ENCODE assay signal across 11 mouse cellular contexts in the genomic region with DNA sequence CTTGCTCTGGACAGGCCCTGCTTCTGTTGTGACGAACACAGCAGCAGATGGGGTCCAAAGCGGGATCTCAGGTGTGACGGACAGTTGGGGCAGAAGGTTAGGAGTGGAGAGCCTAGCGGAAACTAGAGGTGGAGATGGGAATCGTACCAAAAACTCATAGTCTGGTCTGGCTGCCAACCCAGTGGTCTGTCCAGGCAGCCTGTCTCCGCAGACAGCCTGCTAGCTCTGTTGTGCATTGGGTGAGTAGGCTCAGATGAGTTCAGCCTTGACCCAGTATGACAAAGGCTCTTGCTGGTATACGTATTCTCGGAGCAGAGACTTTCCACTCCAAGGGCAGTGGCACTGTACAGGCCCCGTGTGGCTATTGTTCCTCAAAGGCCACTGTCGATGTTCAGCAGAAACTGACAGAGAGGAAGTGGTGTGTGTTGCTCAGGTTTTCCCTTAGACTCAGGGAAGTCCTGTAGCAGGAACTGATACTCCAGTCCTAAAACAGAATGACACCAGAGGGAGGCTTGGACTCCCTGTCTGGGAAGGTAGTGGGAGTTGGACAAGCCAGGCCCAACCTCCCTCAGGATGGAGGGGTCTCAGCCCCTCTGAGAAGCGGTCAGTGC. TPM values are rescaled to one million over a fixed set of nuclear protein-coding genes. Genes with fewer than 3 reads are reported as not detected.
DNase-seq lines count a peak whose midpoint lies in the region; ATAC-seq and TF ChIP-seq lines count a peak whose summit lies in the region.
"Had no signal": no experiment of that assay in that cellular context is flagged by ENCODE, and none has a peak within 500 bp of the region (broad histone marks: within the 10 kb centered on the region; RNA-seq: fewer than 3 reads in every experiment).

No protein-coding gene starts in this region.

- no peak for TF ChIP-seq CTCF in stomach, postnatal 0 days (IDR thresholded peaks at IDR 0.05; ENCODE audit: low read depth)

- peaks cover 7% of the 10 kb centered on the region; the same call in 1 of the 2 replicates for H3K4me1 ChIP-seq in stomach, embryonic 16.5 days (ENCODE audit: control insufficient read depth, insufficient read depth, low read length)
- H3K4me1 ChIP-seq in stomach, postnatal 0 days (replicated peaks; ENCODE audit: control insufficient read depth, insufficient read depth): no peaks in the 10 kb centered on the region

- H3K27ac ChIP-seq in stomach, embryonic 16.5 days (ENCODE audit: low read length): peak overlapping the region; percentile 11; the same call in 1 of the 2 replicates
- no peak overlapping the region for H3K27ac ChIP-seq in stomach, postnatal 0 days (replicated peaks)
- H3K27ac ChIP-seq: heart, embryonic 13.5 days had no signal

- H3K4me2 ChIP-seq in stomach, embryonic 16.5 days (ENCODE audit: low read depth, low read length): no peak overlapping the region
- no peak overlapping the region for H3K4me2 ChIP-seq in stomach, postnatal 0 days (replicated peaks; ENCODE audit: low read depth)
- H3K4me2 ChIP-seq: heart, embryonic 13.5 days had no signal

- no peaks in the 10 kb centered on the region for H3K9me3 ChIP-seq in stomach, embryonic 16.5 days (replicated peaks; ENCODE audit: control insufficient read depth, low read length)
- H3K9me3 ChIP-seq in stomach, postnatal 0 days (ENCODE audit: control insufficient read depth, low read length): no peaks in the 10 kb centered on the region
- H3K9me3 ChIP-seq: heart, embryonic 13.5 days had no signal

- no peak for ATAC-seq in stomach, embryonic 16.5 days (ENCODE audit: insufficient read depth, low FRiP score)
- ATAC-seq in stomach, postnatal 0 days (ENCODE audit: low FRiP score, low TSS enrichment): no peak
- ATAC-seq in inflammation-experienced regulatory T-cells, adult 6 months: no peak

- H3K27me3 ChIP-seq in stomach, embryonic 16.5 days (ENCODE audit: control insufficient read depth, insufficient read depth, low read length): no peaks in the 10 kb centered on the region
- no peaks in the 10 kb centered on the region for H3K27me3 ChIP-seq in stomach, postnatal 0 days (ENCODE audit: control insufficient read depth, insufficient read depth, low read length)
- H3K27me3 ChIP-seq: heart, embryonic 13.5 days had no signal

- 75% methylated on average over 11 of the region's 11 CpGs for WGBS in stomach, embryonic 16.5 days
- 78% methylated on average over 11 of the region's 11 CpGs for WGBS in stomach, postnatal 0 days

- no peak for TF ChIP-seq EP300 in stomach, postnatal 0 days (optimal IDR thresholded peaks at IDR 0.05)

- no peaks in the 10 kb centered on the region for H3K36me3 ChIP-seq in stomach, embryonic 16.5 days (ENCODE audit: control insufficient read depth, insufficient read depth, low read length)
- H3K36me3 ChIP-seq in stomach, postnatal 0 days (ENCODE audit: control insufficient read depth, insufficient read depth, low read length): no peaks in the 10 kb centered on the region
- H3K36me3 ChIP-seq: heart, embryonic 13.5 days had no signal

- peak; percentile 63 to 85 for DNase-seq in adrenal gland, adult (ENCODE audit: inconsistent age in 2 of 2, low spot score in 1 of 2)
- no peak for DNase-seq in adrenal gland, postnatal 10 days
- peak; percentile 19 for DNase-seq in kidney, adult 9 months
- no peak for DNase-seq in kidney, postnatal 25 days
- no peak for DNase-seq in stomach, postnatal 0 days (ENCODE audit: low spot score)
- DNase-seq in ovary, adult 18-20 months (ENCODE audit: low spot score): no peak

- no peak overlapping the region for H3K9ac ChIP-seq in stomach, embryonic 16.5 days (ENCODE audit: low read length)
- H3K9ac ChIP-seq in stomach, postnatal 0 days (ENCODE audit: low read length): no peak overlapping the region
- H3K9ac ChIP-seq: heart, embryonic 13.5 days had no signal

- no peak overlapping the region for H3K4me3 ChIP-seq in stomach, embryonic 16.5 days (replicated peaks; ENCODE audit: low read length)
- H3K4me3 ChIP-seq in stomach, postnatal 0 days (ENCODE audit: low read depth, low read length): no peak overlapping the region
- H3K4me3 ChIP-seq: heart, embryonic 13.5 days had no signal

RNA-seq across cellular contexts. Expression of a gene that starts 6.6 kb away (rescaled TPM):
- total RNA-seq in adrenal gland, postnatal 10 days (2021): 10 to 100 TPM; 44.6 to 56.1 TPM
- 23.9 and 26.2 TPM in 2 replicates for polyA plus RNA-seq in stomach, embryonic 16.5 days (2015; fragmentation: Nextera tagmentation; extraction: Ambion mirVana)
- 13.2 and 14.7 TPM in 2 replicates for polyA plus RNA-seq in stomach, postnatal 0 days (2015; fragmentation: Nextera tagmentation; extraction: Ambion mirVana)
- 1 to 10 TPM in 1 of 3 experiments, under 1 TPM in 1, not detected in 1; 0.96 to 1.0 TPM for polyA plus RNA-seq in inflammation-experienced regulatory T-cells, adult 6 months (2017; shearing (Covaris generic))

RNA-seq across cellular contexts. Expression of a gene that starts 49.6 kb away (rescaled TPM):
- not detected for total RNA-seq in adrenal gland, postnatal 10 days (2021)
- polyA plus RNA-seq in stomach, embryonic 16.5 days (2015; fragmentation: Nextera tagmentation; extraction: Ambion mirVana): not detected in 2 replicates
- 0.05 TPM in 1 of 2 replicates, not detected in the other for polyA plus RNA-seq in stomach, postnatal 0 days (2015; fragmentation: Nextera tagmentation; extraction: Ambion mirVana)
- not detected for polyA plus RNA-seq in inflammation-experienced regulatory T-cells, adult 6 months (2017; shearing (Covaris generic))
- polyA plus RNA-seq: heart, embryonic 13.5 days; kidney, embryonic 16.5 days; limb, embryonic 11.5 days had no signal

Comparison
In these comparisons a context has a peak if more than half of its experiments do, and no peak if none do; other contexts are left out.
1. DNase-seq: peak in adrenal gland, adult (2 of 2) and kidney, adult 9 months (single experiment); none in adrenal gland, postnatal 10 days (single experiment), kidney, postnatal 25 days (0 of 2), stomach, postnatal 0 days (single experiment) and ovary, adult 18-20 months (single experiment).